In the genomic region with DNA sequence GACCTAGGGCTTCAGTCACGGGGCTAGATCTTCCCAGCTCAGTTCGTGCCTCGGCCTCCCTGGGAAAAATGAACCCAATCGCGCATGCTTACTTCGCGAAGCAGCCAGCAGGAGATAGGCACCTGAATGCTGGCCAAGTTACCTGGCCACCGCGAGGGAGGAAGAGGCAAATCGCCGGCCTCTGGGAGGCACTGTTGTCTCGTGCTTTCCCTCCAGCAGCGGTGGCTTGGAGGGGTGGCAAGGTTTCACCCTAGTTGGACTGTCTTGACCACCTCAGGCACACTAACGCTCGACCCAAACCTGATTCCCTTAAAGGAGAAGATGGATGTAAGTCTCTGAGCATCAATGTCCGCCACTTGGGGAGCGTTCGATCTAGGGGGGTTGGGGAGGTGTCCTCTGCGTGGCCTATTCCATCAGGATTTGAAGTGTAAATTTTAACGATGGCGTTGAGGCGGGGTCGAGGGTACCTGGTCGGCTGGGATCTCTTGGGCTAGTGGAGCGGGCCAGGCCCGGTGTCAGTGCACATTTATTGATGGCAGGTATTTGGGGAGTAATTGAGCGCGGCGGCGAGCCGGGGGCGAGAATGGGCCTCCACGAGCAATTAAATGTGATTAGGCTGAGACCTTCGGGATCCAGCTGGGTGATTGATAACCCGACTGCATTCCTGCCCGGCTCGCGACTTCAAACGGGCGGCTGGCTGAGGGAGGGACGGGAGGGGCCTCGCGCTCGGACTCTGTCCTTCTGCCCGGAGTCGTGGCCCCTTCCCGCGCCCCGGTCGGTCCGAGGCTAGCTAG, we compare ENCODE assay signal across 8 mouse cellular contexts. TPM values are rescaled to one million over a fixed set of nuclear protein-coding genes. Genes with fewer than 3 reads are reported as not detected.
DNase-seq lines count a peak whose midpoint lies in the region; ATAC-seq and TF ChIP-seq lines count a peak whose summit lies in the region.

No protein-coding gene starts in this region.

- WGBS in limb, embryonic 14.5 days = 1% methylated on average over 51 of the region's 51 CpGs
- WGBS in neural tube, embryonic 12.5 days = under 1% methylated on average over 51 of the region's 51 CpGs

- H3K9ac ChIP-seq in limb, embryonic 14.5 days (ENCODE audit: low read depth, low read length, severe bottlenecking) = peak overlapping the region; percentile 37
- peak overlapping the region; percentile 47 for H3K9ac ChIP-seq in neural tube, embryonic 12.5 days

- no peak for DNase-seq in gastrocnemius, adult 2 months
- DNase-seq in gastrocnemius, postnatal 10 days = no peak
- peak; percentile 87 for DNase-seq in embryo, embryonic 10 days (ENCODE audit: low spot score)
- DNase-seq in heart, postnatal 36 days = peak; percentile 14 to 24
- DNase-seq in limb, embryonic 14.5 days (ENCODE audit: low spot score) = no peak
- no peak for DNase-seq in gastrocnemius, adult 8-10 months (ENCODE audit: low spot score in 2 of 2)
- no peak for DNase-seq in layer of hippocampus, adult 9-11 months

- no peaks in the 10 kb centered on the region for H3K9me3 ChIP-seq in limb, embryonic 14.5 days (ENCODE audit: control insufficient read depth, low read length)
- no peaks in the 10 kb centered on the region for H3K9me3 ChIP-seq in neural tube, embryonic 12.5 days

- TF ChIP-seq CTCF in gastrocnemius, adult 2 months (IDR thresholded peaks at IDR 0.05) = peak; percentile 22; the same call in 1 of the 2 replicates

- H3K4me1 ChIP-seq in limb, embryonic 14.5 days (ENCODE audit: control insufficient read depth, insufficient read depth, low read length) = peaks cover 7% of the 10 kb centered on the region
- peaks cover 49% of the 10 kb centered on the region for H3K4me1 ChIP-seq in neural tube, embryonic 12.5 days

- intact Hi-C loops in gastrocnemius, adult 2 months (cut with DNase I) = no loop called here
- intact Hi-C loops in heart, postnatal 36 days (cut with DNase I) = loop anchor here (2.0 to 5.0 kb wide), 3 partner anchors 130 to 303 kb away; no protein-coding TSS in a partner anchor

- no peak for ATAC-seq in limb, embryonic 14.5 days (ENCODE audit: low FRiP score, low read depth)
- ATAC-seq in neural tube, embryonic 12.5 days (ENCODE audit: low FRiP score, low read depth) = peak; percentile 60

- no peak for TF ChIP-seq POLR2A in limb, embryonic 14.5 days (IDR thresholded peaks at IDR 0.05; ENCODE audit: borderline replicate concordance, extremely low read depth, insufficient read depth, insufficient read length)

- peak overlapping the region; percentile 79 for H3K4me2 ChIP-seq in limb, embryonic 14.5 days (replicated peaks; ENCODE audit: low read depth, low read length, severe bottlenecking)
- peak overlapping the region; percentile 77 for H3K4me2 ChIP-seq in neural tube, embryonic 12.5 days (replicated peaks)

- H3K4me3 ChIP-seq in gastrocnemius, adult 2 months = peak overlapping the region; percentile 43
- peak overlapping the region; percentile 33 for H3K4me3 ChIP-seq in limb, embryonic 14.5 days (replicated peaks; ENCODE audit: low read length)
- peak overlapping the region; percentile 37 for H3K4me3 ChIP-seq in neural tube, embryonic 12.5 days

- peaks cover 51% of the 10 kb centered on the region for H3K27me3 ChIP-seq in limb, embryonic 14.5 days (ENCODE audit: control insufficient read depth, insufficient read depth, low read length)
- H3K27me3 ChIP-seq in neural tube, embryonic 12.5 days (replicated peaks) = peaks cover 52% of the 10 kb centered on the region

- H3K36me3 ChIP-seq in limb, embryonic 14.5 days (ENCODE audit: control insufficient read depth, insufficient read depth, low read length) = no peaks in the 10 kb centered on the region
- no peaks in the 10 kb centered on the region for H3K36me3 ChIP-seq in neural tube, embryonic 12.5 days

- no peak overlapping the region for H3K27ac ChIP-seq in gastrocnemius, adult 2 months
- H3K27ac ChIP-seq in limb, embryonic 14.5 days (replicated peaks; ENCODE audit: low read depth, low read length) = no peak overlapping the region
- no peak overlapping the region for H3K27ac ChIP-seq in neural tube, embryonic 12.5 days

RNA-seq across cellular contexts. Expression of a gene that starts 10.8 kb away (rescaled TPM):
- total RNA-seq in gastrocnemius, adult 2 months (2021) = not detected
- total RNA-seq in gastrocnemius, postnatal 10 days (2021) = under 1 TPM in 1 of 2 experiments, not detected in 1; 0.23 TPM
- total RNA-seq in heart, postnatal 36 days (2021) = under 1 TPM; 0.62 to 0.67 TPM
- polyA plus RNA-seq in limb, embryonic 14.5 days (2012; rRNA removed) = 17.5 and 18.2 TPM in 2 replicates
- 19.4 and 28.3 TPM in 2 replicates for polyA plus RNA-seq in limb, embryonic 14.5 days (2014; fragmentation: Nextera tagmentation; extraction: Ambion mirVana)
- polyA plus RNA-seq in neural tube, embryonic 12.5 days (2016; fragmentation: Nextera tagmentation; extraction: Ambion mirVana) = 11.3 and 15.0 TPM in 2 replicates
- not detected for total RNA-seq in gastrocnemius, adult 8-10 months (2022)

Comparison
In these comparisons a context has a peak if more than half of its experiments do, and no peak if none do; other contexts are left out.
1. DNase-seq: peak in embryo, embryonic 10 days (single experiment) and heart, postnatal 36 days (2 of 2); none in gastrocnemius, adult 2 months (single experiment), gastrocnemius, postnatal 10 days (single experiment), limb, embryonic 14.5 days (single experiment), gastrocnemius, adult 8-10 months (0 of 2) and layer of hippocampus, adult 9-11 months (single experiment).
2. Peak in every context shown above with its lines, with median percentiles within 50 percentile points of each other: H3K4me3 ChIP-seq.